Mouse (Mus musculus) olfactory bulb, adult 2 months (tissue): ENCODE results near the gene Gpr157.

Experiments
- CTCF ChIP-seq: fragments of 200-500 bp; IDR thresholded peaks from 2 replicates; pipeline ENCODE4 v1.5.1; 2012; ENCODE audit warnings: low read depth, mild to moderate bottlenecking, low read length, moderate library complexity; ENCODE audit not compliant: insufficient read depth
- POLR2A ChIP-seq: fragments of 200-500 bp; IDR thresholded peaks from 2 replicates; pipeline ENCODE4 v1.6.1; 2012; ENCODE audit warnings: mild to moderate bottlenecking, low read depth, low read length, moderate library complexity; ENCODE audit not compliant: insufficient read depth

GRCm38 (mm10) chr4:150060469-150061170 lies 26.5 kb upstream of the Gpr157 start:
- TF ChIP-seq CTCF (no peak), POLR2A (no peak)
